Mouse (Mus musculus): Measurements from ENCODE around the gene Echdc3. TPM values are rescaled to one million over a fixed set of nuclear protein-coding genes. Genes with fewer than 3 reads are reported as not detected.

Gene Echdc3
- polyA plus RNA-seq, 1 experiment from 2014 or later, result 2.0 TPM

DNA sequence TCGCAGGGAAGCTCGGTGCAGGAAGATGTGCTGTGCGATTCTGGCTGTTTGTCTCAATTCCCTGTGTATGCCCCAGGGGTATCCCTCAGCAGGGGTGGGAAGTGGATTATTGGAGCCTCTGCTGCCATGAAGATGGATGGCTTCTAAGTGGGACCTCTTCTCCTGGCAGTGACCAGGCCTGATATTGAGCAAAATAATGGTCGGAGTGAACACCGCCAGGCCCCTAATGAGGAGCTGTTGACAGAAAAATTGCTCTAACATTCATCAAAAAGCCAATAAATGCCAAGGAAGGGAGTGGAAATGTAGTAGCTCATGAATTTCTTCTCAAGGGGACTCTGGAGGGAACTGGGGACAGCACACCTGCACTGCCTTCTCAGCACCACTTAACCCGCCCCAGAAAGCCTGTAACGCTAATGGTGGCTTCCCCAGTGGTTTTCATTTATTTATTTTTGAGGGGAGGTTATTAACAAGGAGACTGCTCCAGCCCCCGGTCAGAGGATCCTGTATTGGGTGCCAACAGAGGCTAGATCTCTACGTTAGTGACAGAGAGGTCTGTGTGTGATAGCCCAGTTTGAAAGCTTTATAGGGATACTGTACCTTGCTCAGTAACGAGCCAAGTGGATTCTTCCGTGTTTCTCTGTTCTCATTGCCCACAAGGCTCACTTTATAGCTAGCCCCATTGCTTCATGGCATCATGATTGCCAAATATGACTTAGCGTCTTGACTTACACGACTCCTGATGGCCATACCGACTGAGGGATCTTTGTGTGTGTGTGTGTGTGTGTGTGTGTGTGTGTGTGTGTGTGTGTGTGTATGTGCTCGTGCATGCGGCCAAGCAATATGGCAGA is 33.7 kb downstream of the Echdc3 start:
- 86% methylated on average over 16 of the region's 16 CpGs for WGBS
- ATAC-seq (replicated peaks; ENCODE audit: insufficient number of reproducible peaks, low FRiP score, low TSS enrichment, low read depth) (no peak), DNase-seq (ENCODE audit: low spot score) (no peak)
- no peaks in the 10 kb centered on the region for H3K27me3 ChIP-seq (ENCODE audit: control insufficient read depth, insufficient read depth, low read length)
- H3K36me3 ChIP-seq (replicated peaks; ENCODE audit: control insufficient read depth, insufficient read depth, low read depth, low read length), result no peaks in the 10 kb centered on the region
- H3K4me3 ChIP-seq (ENCODE audit: low read depth, low read length), result no peak overlapping the region
- no peak overlapping the region for H3K27ac ChIP-seq (replicated peaks; ENCODE audit: low read depth, low read length)
- H3K9ac ChIP-seq (replicated peaks; ENCODE audit: low read length), result no peak overlapping the region
- H3K4me2 ChIP-seq (ENCODE audit: low read depth, low read length), result no peak overlapping the region
- no peaks in the 10 kb centered on the region for H3K4me1 ChIP-seq (ENCODE audit: control insufficient read depth, insufficient read depth, low read length)
- H3K9me3 ChIP-seq (replicated peaks; ENCODE audit: control insufficient read depth, low read length), result no peaks in the 10 kb centered on the region

- no peak overlapping the region for H3K4me3 ChIP-seq (ENCODE audit: low read depth, low read length)
- H3K9me3 ChIP-seq (replicated peaks; ENCODE audit: control insufficient read depth, low read length), result no peaks in the 10 kb centered on the region
- H3K36me3 ChIP-seq (replicated peaks; ENCODE audit: control insufficient read depth, insufficient read depth, low read depth, low read length), result no peaks in the 10 kb centered on the region
- H3K27ac ChIP-seq (replicated peaks; ENCODE audit: low read depth, low read length), result no peak overlapping the region
- ATAC-seq (replicated peaks; ENCODE audit: insufficient number of reproducible peaks, low FRiP score, low TSS enrichment, low read depth) (no peak), DNase-seq (ENCODE audit: low spot score) (no peak)
- 27% methylated on average over 3 of the region's 3 CpGs for WGBS
- H3K4me1 ChIP-seq (ENCODE audit: control insufficient read depth, insufficient read depth, low read length), result no peaks in the 10 kb centered on the region
- no peaks in the 10 kb centered on the region for H3K27me3 ChIP-seq (ENCODE audit: control insufficient read depth, insufficient read depth, low read length)
- no peak overlapping the region for H3K9ac ChIP-seq (replicated peaks; ENCODE audit: low read length)
- H3K4me2 ChIP-seq (ENCODE audit: low read depth, low read length), result no peak overlapping the region
These were observed 39.8 kb downstream of the Echdc3 start for GRCm38 (mm10) chr2:6173013-6173412.

GRCm38 (mm10) chr2:6168560-6168959 is 44.3 kb downstream of the Echdc3 start:
- WGBS, result 84% methylated on average over 2 of the region's 2 CpGs
- Histone ChIP-seq H3K36me3 (replicated peaks; ENCODE audit: control insufficient read depth, insufficient read depth, low read depth, low read length) (no peaks in the 10 kb centered on the region), H3K9me3 (replicated peaks; ENCODE audit: control insufficient read depth, low read length) (no peaks in the 10 kb centered on the region), H3K4me2 (ENCODE audit: low read depth, low read length) (no peak overlapping the region), H3K27me3 (ENCODE audit: control insufficient read depth, insufficient read depth, low read length) (no peaks in the 10 kb centered on the region), H3K9ac (replicated peaks; ENCODE audit: low read length) (no peak overlapping the region), H3K4me3 (ENCODE audit: low read depth, low read length) (no peak overlapping the region), H3K27ac (replicated peaks; ENCODE audit: low read depth, low read length) (no peak overlapping the region), H3K4me1 (ENCODE audit: control insufficient read depth, insufficient read depth, low read length) (no peaks in the 10 kb centered on the region)
- DNase-seq (ENCODE audit: low spot score) (no peak), ATAC-seq (replicated peaks; ENCODE audit: insufficient number of reproducible peaks, low FRiP score, low TSS enrichment, low read depth) (no peak)

GRCm38 (mm10) chr2:6167843-6168558 is 44.8 kb downstream of the Echdc3 start:
- Histone ChIP-seq H3K4me3 (ENCODE audit: low read depth, low read length) (no peak overlapping the region), H3K4me1 (ENCODE audit: control insufficient read depth, insufficient read depth, low read length) (no peaks in the 10 kb centered on the region), H3K27me3 (ENCODE audit: control insufficient read depth, insufficient read depth, low read length) (no peaks in the 10 kb centered on the region), H3K36me3 (replicated peaks; ENCODE audit: control insufficient read depth, insufficient read depth, low read depth, low read length) (no peaks in the 10 kb centered on the region), H3K9ac (replicated peaks; ENCODE audit: low read length) (no peak overlapping the region), H3K9me3 (replicated peaks; ENCODE audit: control insufficient read depth, low read length) (no peaks in the 10 kb centered on the region), H3K4me2 (ENCODE audit: low read depth, low read length) (no peak overlapping the region), H3K27ac (replicated peaks; ENCODE audit: low read depth, low read length) (no peak overlapping the region)
- WGBS, result 23% methylated on average over 5 of the region's 5 CpGs
- DNase-seq (ENCODE audit: low spot score) (peak; percentile 91), ATAC-seq (replicated peaks; ENCODE audit: insufficient number of reproducible peaks, low FRiP score, low TSS enrichment, low read depth) (peak; percentile 46)

DNA sequence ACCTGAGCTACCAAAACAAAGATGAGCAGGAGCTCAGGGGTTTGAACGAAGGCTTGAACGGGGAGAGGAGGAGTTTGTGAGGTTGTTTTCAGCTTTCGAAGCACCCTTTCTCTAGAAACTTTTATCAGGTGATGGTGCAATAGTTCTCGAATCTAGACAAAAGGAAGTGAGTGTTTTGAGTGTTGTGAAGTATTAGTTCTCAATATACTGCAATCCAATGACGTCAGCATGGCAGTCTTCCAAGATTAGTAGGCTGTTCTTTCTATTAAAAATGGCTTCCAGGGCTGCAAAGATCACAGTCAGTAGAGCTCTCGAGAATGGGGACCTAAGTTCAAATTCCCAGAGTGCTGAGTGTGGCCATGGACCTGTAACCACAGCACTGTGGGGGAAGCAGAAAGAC is 47.1 kb downstream of the Echdc3 start:
- H3K27me3 ChIP-seq (ENCODE audit: control insufficient read depth, insufficient read depth, low read length), result no peaks in the 10 kb centered on the region
- H3K4me2 ChIP-seq (ENCODE audit: low read depth, low read length), result no peak overlapping the region
- H3K9me3 ChIP-seq (replicated peaks; ENCODE audit: control insufficient read depth, low read length), result no peaks in the 10 kb centered on the region
- DNase-seq (ENCODE audit: low spot score) (no peak), ATAC-seq (replicated peaks; ENCODE audit: insufficient number of reproducible peaks, low FRiP score, low TSS enrichment, low read depth) (no peak)
- no peak overlapping the region for H3K9ac ChIP-seq (replicated peaks; ENCODE audit: low read length)
- no peaks in the 10 kb centered on the region for H3K36me3 ChIP-seq (replicated peaks; ENCODE audit: control insufficient read depth, insufficient read depth, low read depth, low read length)
- no peak overlapping the region for H3K4me3 ChIP-seq (ENCODE audit: low read depth, low read length)
- no peaks in the 10 kb centered on the region for H3K4me1 ChIP-seq (ENCODE audit: control insufficient read depth, insufficient read depth, low read length)
- WGBS, result 86% methylated on average over 6 of the region's 6 CpGs
- H3K27ac ChIP-seq (replicated peaks; ENCODE audit: low read depth, low read length), result no peak overlapping the region

DNA sequence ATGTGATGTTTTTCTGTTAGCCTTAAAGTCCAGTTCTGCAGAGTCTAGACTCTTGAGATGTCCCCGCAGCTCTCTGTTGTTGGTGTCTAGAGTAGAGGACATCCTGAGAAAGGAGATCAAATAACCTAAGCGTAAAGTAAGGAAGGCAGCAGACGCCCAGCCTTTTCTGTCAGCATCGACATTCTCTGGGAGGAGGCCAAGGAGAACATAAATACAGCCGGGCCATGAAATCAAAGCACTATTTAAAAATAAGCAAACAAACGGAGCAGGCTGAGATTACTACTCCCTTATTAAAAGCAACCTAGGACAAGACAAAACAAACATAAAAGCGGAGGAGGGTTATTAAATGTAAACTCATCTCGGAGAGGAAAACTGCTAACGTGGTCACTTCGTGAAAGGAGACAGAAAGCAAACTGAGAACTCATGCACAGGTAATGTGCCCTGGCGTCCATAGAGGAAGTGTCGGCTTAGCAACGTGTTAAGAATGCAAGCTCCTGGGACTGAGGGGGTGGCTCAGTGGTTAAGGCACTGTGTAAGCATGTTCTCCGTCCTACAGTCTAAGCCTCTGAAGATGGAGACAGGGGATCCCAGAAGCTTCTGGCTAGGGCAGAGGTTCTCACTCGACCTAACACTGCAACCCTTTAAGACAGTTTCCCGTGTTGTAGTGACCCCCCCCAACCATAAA is 48.1 kb downstream of the Echdc3 start:
- H3K27ac ChIP-seq (replicated peaks; ENCODE audit: low read depth, low read length), result no peak overlapping the region
- no peaks in the 10 kb centered on the region for H3K36me3 ChIP-seq (replicated peaks; ENCODE audit: control insufficient read depth, insufficient read depth, low read depth, low read length)
- H3K27me3 ChIP-seq (ENCODE audit: control insufficient read depth, insufficient read depth, low read length), result no peaks in the 10 kb centered on the region
- H3K4me2 ChIP-seq (ENCODE audit: low read depth, low read length), result no peak overlapping the region
- no peaks in the 10 kb centered on the region for H3K4me1 ChIP-seq (ENCODE audit: control insufficient read depth, insufficient read depth, low read length)
- no peak overlapping the region for H3K4me3 ChIP-seq (ENCODE audit: low read depth, low read length)
- H3K9me3 ChIP-seq (replicated peaks; ENCODE audit: control insufficient read depth, low read length), result no peaks in the 10 kb centered on the region
- DNase-seq (ENCODE audit: low spot score), result no peak
- no peak overlapping the region for H3K9ac ChIP-seq (replicated peaks; ENCODE audit: low read length)
- WGBS, result 57% methylated on average over 16 of the region's 16 CpGs
- no peak for ATAC-seq (replicated peaks; ENCODE audit: insufficient number of reproducible peaks, low FRiP score, low TSS enrichment, low read depth)

GRCm38 (mm10) chr2:6162366-6163040 is 50.3 kb downstream of the Echdc3 start:
- no peak overlapping the region for H3K9ac ChIP-seq (replicated peaks; ENCODE audit: low read length)
- 62% methylated on average over 6 of the region's 6 CpGs for WGBS
- no peak for DNase-seq (ENCODE audit: low spot score)

More at GRCm38 (mm10) chr2:6162366-6163040, 50.3 kb downstream of the Echdc3 start:
- Histone ChIP-seq H3K27ac (replicated peaks; ENCODE audit: low read depth, low read length) (no peak overlapping the region), H3K36me3 (replicated peaks; ENCODE audit: control insufficient read depth, insufficient read depth, low read depth, low read length) (no peaks in the 10 kb centered on the region), H3K9me3 (replicated peaks; ENCODE audit: control insufficient read depth, low read length) (no peaks in the 10 kb centered on the region), H3K4me3 (ENCODE audit: low read depth, low read length) (no peak overlapping the region), H3K4me1 (ENCODE audit: control insufficient read depth, insufficient read depth, low read length) (no peaks in the 10 kb centered on the region), H3K4me2 (ENCODE audit: low read depth, low read length) (no peak overlapping the region), H3K27me3 (ENCODE audit: control insufficient read depth, insufficient read depth, low read length) (no peaks in the 10 kb centered on the region)
- no peak for ATAC-seq (replicated peaks; ENCODE audit: insufficient number of reproducible peaks, low FRiP score, low TSS enrichment, low read depth)

All from embryonic facial prominence, embryonic 11.5 days (tissue).